Mouse (Mus musculus): ENCODE measurements around the gene Olfr281. TPM values are rescaled to one million over a fixed set of nuclear protein-coding genes. Genes with fewer than 3 reads are reported as not detected.

The Olfr281 gene
- polyA plus RNA-seq, 1 experiment, result not detected

- no peaks in the 10 kb centered on the region for H3K4me1 ChIP-seq (ENCODE audit: control insufficient read depth, insufficient read depth, low read length)
- TF ChIP-seq CTCF (IDR thresholded peaks at IDR 0.05; ENCODE audit: extremely low read depth, insufficient read depth, low read length) (no peak), POLR2A (IDR thresholded peaks at IDR 0.05; ENCODE audit: extremely low read depth, insufficient read depth, low read length) (no peak)
- no peak overlapping the region for H3K4me3 ChIP-seq (ENCODE audit: insufficient read depth, low read length)
- H3K27ac ChIP-seq (ENCODE audit: insufficient read depth, low read length), result no peak overlapping the region
Measured at GRCm38 (mm10) chr15:98479568-98480102, 27.2 kb downstream of the Olfr281 start.

- TF ChIP-seq POLR2A (IDR thresholded peaks at IDR 0.05; ENCODE audit: extremely low read depth, insufficient read depth, low read length) (no peak), CTCF (IDR thresholded peaks at IDR 0.05; ENCODE audit: extremely low read depth, insufficient read depth, low read length) (no peak)
- H3K4me1 ChIP-seq (ENCODE audit: control insufficient read depth, insufficient read depth, low read length), result no peaks in the 10 kb centered on the region
- no peak within 1 kb of the TSS for H3K4me3 ChIP-seq (ENCODE audit: insufficient read depth, low read length)
- H3K27ac ChIP-seq (ENCODE audit: insufficient read depth, low read length), result no peak within 1 kb of the TSS
Measured at GRCm38 (mm10) chr15:98482701-98483100, 30.3 kb downstream of the Olfr281 start, which contains the start of gene Lalba. Gene Lalba (minus strand): TSS chr15:98482721.

- no peak for TF ChIP-seq CTCF (IDR thresholded peaks at IDR 0.05; ENCODE audit: extremely low read depth, insufficient read depth, low read length)
- TF ChIP-seq POLR2A (IDR thresholded peaks at IDR 0.05; ENCODE audit: extremely low read depth, insufficient read depth, low read length), result no peak
- Histone ChIP-seq H3K4me3 (ENCODE audit: insufficient read depth, low read length) (no peak overlapping the region), H3K27ac (ENCODE audit: insufficient read depth, low read length) (no peak overlapping the region), H3K4me1 (ENCODE audit: control insufficient read depth, insufficient read depth, low read length) (no peaks in the 10 kb centered on the region)
Measured at GRCm38 (mm10) chr15:98483907-98484886, 31.8 kb downstream of the Olfr281 start.

- Histone ChIP-seq H3K4me1 (ENCODE audit: control insufficient read depth, insufficient read depth, low read length) (no peaks in the 10 kb centered on the region), H3K27ac (ENCODE audit: insufficient read depth, low read length) (no peak overlapping the region), H3K4me3 (ENCODE audit: insufficient read depth, low read length) (no peak overlapping the region)
- TF ChIP-seq POLR2A (IDR thresholded peaks at IDR 0.05; ENCODE audit: extremely low read depth, insufficient read depth, low read length), result no peak
- TF ChIP-seq CTCF (IDR thresholded peaks at IDR 0.05; ENCODE audit: extremely low read depth, insufficient read depth, low read length), result no peak
Measured at GRCm38 (mm10) chr15:98486433-98487021, 34.1 kb downstream of the Olfr281 start.

- no peak overlapping the region for H3K27ac ChIP-seq (ENCODE audit: insufficient read depth, low read length)
- H3K4me3 ChIP-seq (ENCODE audit: insufficient read depth, low read length), result no peak overlapping the region
- TF ChIP-seq POLR2A (IDR thresholded peaks at IDR 0.05; ENCODE audit: extremely low read depth, insufficient read depth, low read length), result no peak
- TF ChIP-seq CTCF (IDR thresholded peaks at IDR 0.05; ENCODE audit: extremely low read depth, insufficient read depth, low read length), result no peak
- no peaks in the 10 kb centered on the region for H3K4me1 ChIP-seq (ENCODE audit: control insufficient read depth, insufficient read depth, low read length)
Measured at GRCm38 (mm10) chr15:98491332-98491731, 38.9 kb downstream of the Olfr281 start.

GRCm38 (mm10) chr15:98492102-98492501 lies 39.7 kb downstream of the Olfr281 start, which contains the start of gene Olfr279:
Gene Olfr279 (plus strand): TSS chr15:98492402.
- Histone ChIP-seq H3K4me3 (ENCODE audit: insufficient read depth, low read length) (no peak within 1 kb of the TSS), H3K27ac (ENCODE audit: insufficient read depth, low read length) (no peak within 1 kb of the TSS), H3K4me1 (ENCODE audit: control insufficient read depth, insufficient read depth, low read length) (no peaks in the 10 kb centered on the region)
- TF ChIP-seq CTCF (IDR thresholded peaks at IDR 0.05; ENCODE audit: extremely low read depth, insufficient read depth, low read length), result no peak
- no peak for TF ChIP-seq POLR2A (IDR thresholded peaks at IDR 0.05; ENCODE audit: extremely low read depth, insufficient read depth, low read length)

GRCm38 (mm10) chr15:98497631-98498030 lies 45.2 kb downstream of the Olfr281 start:
- no peak for TF ChIP-seq CTCF (IDR thresholded peaks at IDR 0.05; ENCODE audit: extremely low read depth, insufficient read depth, low read length)
- TF ChIP-seq POLR2A (IDR thresholded peaks at IDR 0.05; ENCODE audit: extremely low read depth, insufficient read depth, low read length), result no peak
- no peak overlapping the region for H3K4me3 ChIP-seq (ENCODE audit: insufficient read depth, low read length)
- H3K27ac ChIP-seq (ENCODE audit: insufficient read depth, low read length), result no peak overlapping the region
- H3K4me1 ChIP-seq (ENCODE audit: control insufficient read depth, insufficient read depth, low read length), result no peaks in the 10 kb centered on the region

- no peak overlapping the region for H3K4me3 ChIP-seq (ENCODE audit: insufficient read depth, low read length)
- no peak overlapping the region for H3K27ac ChIP-seq (ENCODE audit: insufficient read depth, low read length)
- no peak for TF ChIP-seq POLR2A (IDR thresholded peaks at IDR 0.05; ENCODE audit: extremely low read depth, insufficient read depth, low read length)
- TF ChIP-seq CTCF (IDR thresholded peaks at IDR 0.05; ENCODE audit: extremely low read depth, insufficient read depth, low read length), result no peak
- H3K4me1 ChIP-seq (ENCODE audit: control insufficient read depth, insufficient read depth, low read length), result no peaks in the 10 kb centered on the region
Measured at GRCm38 (mm10) chr15:98503317-98503716, 50.9 kb downstream of the Olfr281 start.

- Histone ChIP-seq H3K27ac (ENCODE audit: insufficient read depth, low read length) (no peak overlapping the region), H3K4me3 (ENCODE audit: insufficient read depth, low read length) (no peak overlapping the region), H3K4me1 (ENCODE audit: control insufficient read depth, insufficient read depth, low read length) (no peaks in the 10 kb centered on the region)
- TF ChIP-seq POLR2A (IDR thresholded peaks at IDR 0.05; ENCODE audit: extremely low read depth, insufficient read depth, low read length), result no peak
- TF ChIP-seq CTCF (IDR thresholded peaks at IDR 0.05; ENCODE audit: extremely low read depth, insufficient read depth, low read length), result peak; percentile 68
Measured at GRCm38 (mm10) chr15:98504514-98504913, 52.1 kb downstream of the Olfr281 start.
